8 mouse cellular contexts compared by ENCODE assay signal in genomic region chr5:119563510-119564351, GRCm38 (mm10).
A peak's percentile ranks its signal among the peaks of the same experiment; 100 is the strongest.
DNase-seq lines count a peak whose midpoint lies in the region; ATAC-seq and TF ChIP-seq lines count a peak whose summit lies in the region.

No protein-coding gene starts in this region.

- TF ChIP-seq CTCF in thymus, adult 2 months (IDR thresholded peaks at IDR 0.05; ENCODE audit: borderline replicate concordance, control insufficient read depth, extremely low read depth, insufficient read depth, low read length, poor library complexity), result no peak

- ATAC-seq in hindbrain, embryonic 16.5 days, result peak; percentile 61
- peak; percentile 46; the same call in 1 of the 2 replicates for ATAC-seq in neural tube, embryonic 14.5 days (ENCODE audit: low read depth)

- no peak overlapping the region for H3K9ac ChIP-seq in hindbrain, embryonic 16.5 days (ENCODE audit: low read depth, low read length)
- no peak overlapping the region for H3K9ac ChIP-seq in neural tube, embryonic 14.5 days (replicated peaks; ENCODE audit: low read depth, low read length)

- no peak overlapping the region for H3K27ac ChIP-seq in hindbrain, embryonic 16.5 days (ENCODE audit: low read depth, low read length)
- H3K27ac ChIP-seq in neural tube, embryonic 14.5 days (ENCODE audit: low read depth, low read length), result no peak overlapping the region
- H3K27ac ChIP-seq in thymus, adult 2 months (ENCODE audit: control insufficient read depth, insufficient read depth, low read length), result no peak overlapping the region

- WGBS in hindbrain, embryonic 16.5 days, result 13% methylated on average over 33 of the region's 33 CpGs
- WGBS in neural tube, embryonic 14.5 days, result 3% methylated on average over 32 of the region's 33 CpGs
- WGBS in thymus, adult 2 months, result 33% methylated on average over 33 of the region's 33 CpGs

- no peaks in the 10 kb centered on the region for H3K9me3 ChIP-seq in hindbrain, embryonic 16.5 days (ENCODE audit: control insufficient read depth, low read length)
- H3K9me3 ChIP-seq in neural tube, embryonic 14.5 days (ENCODE audit: control insufficient read depth, low read length), result no peaks in the 10 kb centered on the region

- no peak for TF ChIP-seq POLR2A in thymus, adult 2 months (IDR thresholded peaks at IDR 0.05; ENCODE audit: control insufficient read depth, extremely low read depth, insufficient read depth, low read length, poor library complexity)

- no peaks in the 10 kb centered on the region for H3K27me3 ChIP-seq in hindbrain, embryonic 16.5 days (replicated peaks; ENCODE audit: control insufficient read depth, insufficient read depth, low read length)
- H3K27me3 ChIP-seq in neural tube, embryonic 14.5 days (ENCODE audit: control insufficient read depth, insufficient read depth, low read length), result peaks cover 6% of the 10 kb centered on the region
- no peaks in the 10 kb centered on the region for H3K27me3 ChIP-seq in thymus, adult 2 months (ENCODE audit: control insufficient read depth, insufficient read depth, low read length)

- 0 out of 2 replicates have a peak overlapping the region, but pooled peaks have one; percentile 0 for H3K4me3 ChIP-seq in hindbrain, embryonic 16.5 days (ENCODE audit: low read length)
- no peak overlapping the region for H3K4me3 ChIP-seq in neural tube, embryonic 14.5 days (ENCODE audit: low read depth, low read length)
- no peak overlapping the region for H3K4me3 ChIP-seq in thymus, adult 2 months (ENCODE audit: control insufficient read depth, insufficient read depth, low read length)

- peaks cover 6% of the 10 kb centered on the region for H3K4me1 ChIP-seq in hindbrain, embryonic 16.5 days (ENCODE audit: control insufficient read depth, insufficient read depth, low read depth, low read length)
- H3K4me1 ChIP-seq in neural tube, embryonic 14.5 days (ENCODE audit: control insufficient read depth, insufficient read depth, low read length), result peaks cover 11% of the 10 kb centered on the region; the same call in 1 of the 2 replicates
- H3K4me1 ChIP-seq in thymus, adult 2 months (replicated peaks; ENCODE audit: control insufficient read depth, insufficient read depth, low read length), result no peaks in the 10 kb centered on the region

- peak overlapping the region; percentile 34 for H3K4me2 ChIP-seq in hindbrain, embryonic 16.5 days (ENCODE audit: low read length)
- peak overlapping the region; percentile 33 for H3K4me2 ChIP-seq in neural tube, embryonic 14.5 days (ENCODE audit: low read depth, low read length)

- DNase-seq in cerebellum, postnatal 14 days, result peak; percentile 21 to 24
- DNase-seq in cerebellum, adult 11-12 months, result no peak
- peak; percentile 39 for DNase-seq in lung, postnatal 10 days
- no peak for DNase-seq in lung, postnatal 25 days (ENCODE audit: low spot score)
- DNase-seq in thymus, adult 2 months, result no peak
- DNase-seq in thymus, postnatal 4 days, result no peak

- no peaks in the 10 kb centered on the region for H3K36me3 ChIP-seq in hindbrain, embryonic 16.5 days (ENCODE audit: control insufficient read depth, insufficient read depth, low read length)
- no peaks in the 10 kb centered on the region for H3K36me3 ChIP-seq in neural tube, embryonic 14.5 days (ENCODE audit: control insufficient read depth, insufficient read depth, low read length)
- H3K36me3 ChIP-seq in thymus, adult 2 months (ENCODE audit: control insufficient read depth, insufficient read depth, low read length), result no peaks in the 10 kb centered on the region

Comparison
In these comparisons a context has a peak if more than half of its experiments do, and no peak if none do; other contexts are left out.
1. DNase-seq: peak in cerebellum, postnatal 14 days (2 of 2) and lung, postnatal 10 days (single experiment); none in cerebellum, adult 11-12 months (single experiment), lung, postnatal 25 days (single experiment), thymus, adult 2 months (single experiment) and thymus, postnatal 4 days (single experiment).